Comparison of ENCODE assay signal across 8 mouse cellular contexts in genomic region chr9:121761091-121761665, GRCm38 (mm10). TPM values are rescaled to one million over a fixed set of nuclear protein-coding genes. Genes with fewer than 3 reads are reported as not detected.
A peak's percentile ranks its signal among the peaks of the same experiment; 100 is the strongest.
DNase-seq lines count a peak whose midpoint lies in the region; ATAC-seq and TF ChIP-seq lines count a peak whose summit lies in the region.

No protein-coding gene starts in this region.

- no peak for ATAC-seq in lung, postnatal 0 days
- ATAC-seq in embryonic facial prominence, embryonic 14.5 days (ENCODE audit: low read depth) = no peak
- no peak for ATAC-seq in intestine, embryonic 15.5 days
- no peak for ATAC-seq in stomach, embryonic 14.5 days (ENCODE audit: insufficient number of reproducible peaks, insufficient read depth, low FRiP score, low read depth)

- no peaks in the 10 kb centered on the region for H3K9me3 ChIP-seq in lung, postnatal 0 days (ENCODE audit: low read length)
- no peaks in the 10 kb centered on the region for H3K9me3 ChIP-seq in embryonic facial prominence, embryonic 14.5 days (ENCODE audit: control insufficient read depth, low read length)
- no peaks in the 10 kb centered on the region for H3K9me3 ChIP-seq in intestine, embryonic 15.5 days
- H3K9me3 ChIP-seq in stomach, embryonic 14.5 days (ENCODE audit: control insufficient read depth, low read depth, low read length) = no peaks in the 10 kb centered on the region

- H3K27ac ChIP-seq in lung, postnatal 0 days (ENCODE audit: low read length) = no peak overlapping the region
- H3K27ac ChIP-seq in embryonic facial prominence, embryonic 14.5 days (replicated peaks; ENCODE audit: low read depth, low read length) = peak overlapping the region; percentile 95; the same call in 1 of the 2 replicates
- H3K27ac ChIP-seq in intestine, embryonic 15.5 days = 0 out of 2 replicates have a peak overlapping the region, but pooled peaks have one; percentile 93
- H3K27ac ChIP-seq in stomach, embryonic 14.5 days (ENCODE audit: low read length) = no peak overlapping the region; the same call in 1 of the 2 replicates

- TF ChIP-seq CTCF in lung, postnatal 0 days (IDR thresholded peaks at IDR 0.05) = no peak

- no peaks in the 10 kb centered on the region for H3K4me1 ChIP-seq in lung, postnatal 0 days (ENCODE audit: insufficient read depth, low read depth, low read length)
- peaks cover 30% of the 10 kb centered on the region for H3K4me1 ChIP-seq in embryonic facial prominence, embryonic 14.5 days (ENCODE audit: control insufficient read depth, insufficient read depth, low read length)
- peaks cover 32% of the 10 kb centered on the region for H3K4me1 ChIP-seq in intestine, embryonic 15.5 days (replicated peaks)
- H3K4me1 ChIP-seq in stomach, embryonic 14.5 days (ENCODE audit: control insufficient read depth, insufficient read depth, low read length) = peaks cover 31% of the 10 kb centered on the region

- peak; percentile 25 for DNase-seq in lung, postnatal 0 days (ENCODE audit: low spot score)
- DNase-seq in lung, postnatal 36 days = no peak
- DNase-seq in embryonic facial prominence, embryonic 14.5 days (ENCODE audit: low spot score) = no peak
- DNase-seq in thymus, postnatal 36 days = no peak
- no peak for DNase-seq in frontal cortex, adult 2 months (ENCODE audit: extremely low spot score in 1 of 2, low spot score in 1 of 2)
- DNase-seq in cerebellum, postnatal 36 days = no peak

- H3K4me2 ChIP-seq in lung, postnatal 0 days (replicated peaks; ENCODE audit: low read depth, low read length) = no peak overlapping the region
- H3K4me2 ChIP-seq in embryonic facial prominence, embryonic 14.5 days (ENCODE audit: low read depth, low read length) = peak overlapping the region; percentile 86
- H3K4me2 ChIP-seq in intestine, embryonic 15.5 days (replicated peaks) = peak overlapping the region; percentile 96
- H3K4me2 ChIP-seq in stomach, embryonic 14.5 days (replicated peaks; ENCODE audit: low read depth, low read length) = peak overlapping the region; percentile 91

- 0 out of 2 replicates have a peak overlapping the region, but pooled peaks have one; percentile 77 for H3K4me3 ChIP-seq in lung, postnatal 0 days (ENCODE audit: low read depth, low read length)
- peak overlapping the region; percentile 94 for H3K4me3 ChIP-seq in embryonic facial prominence, embryonic 14.5 days (ENCODE audit: low read depth, low read length)
- peak overlapping the region; percentile 90 for H3K4me3 ChIP-seq in intestine, embryonic 15.5 days (replicated peaks)
- H3K4me3 ChIP-seq in stomach, embryonic 14.5 days (ENCODE audit: low read depth, low read length) = peak overlapping the region; percentile 87

- no peak for TF ChIP-seq EP300 in lung, postnatal 0 days (IDR thresholded peaks at IDR 0.05)

- H3K9ac ChIP-seq in lung, postnatal 0 days (replicated peaks; ENCODE audit: low read depth) = no peak overlapping the region
- peak overlapping the region; percentile 95 for H3K9ac ChIP-seq in embryonic facial prominence, embryonic 14.5 days (ENCODE audit: low read depth, low read length)
- H3K9ac ChIP-seq in intestine, embryonic 15.5 days = peak overlapping the region; percentile 84; the same call in 1 of the 2 replicates
- peak overlapping the region; percentile 87 for H3K9ac ChIP-seq in stomach, embryonic 14.5 days (replicated peaks; ENCODE audit: low read depth, low read length)

- no peaks in the 10 kb centered on the region for H3K27me3 ChIP-seq in lung, postnatal 0 days (replicated peaks; ENCODE audit: insufficient read depth, low read length)
- no peaks in the 10 kb centered on the region for H3K27me3 ChIP-seq in embryonic facial prominence, embryonic 14.5 days (replicated peaks; ENCODE audit: control insufficient read depth, insufficient read depth, low read length)
- H3K27me3 ChIP-seq in intestine, embryonic 15.5 days (replicated peaks) = no peaks in the 10 kb centered on the region
- no peaks in the 10 kb centered on the region for H3K27me3 ChIP-seq in stomach, embryonic 14.5 days (ENCODE audit: control insufficient read depth, insufficient read depth, low read length)

- WGBS in lung, postnatal 0 days = 60% methylated on average over 10 of the region's 10 CpGs
- 58% methylated on average over 10 of the region's 10 CpGs for WGBS in embryonic facial prominence, embryonic 14.5 days
- WGBS in intestine, embryonic 15.5 days = 68% methylated on average over 10 of the region's 10 CpGs
- 60% methylated on average over 10 of the region's 10 CpGs for WGBS in stomach, embryonic 14.5 days

- H3K36me3 ChIP-seq in lung, postnatal 0 days (ENCODE audit: insufficient read depth, low read length) = peaks cover 4% of the 10 kb centered on the region; the same call in 1 of the 2 replicates
- H3K36me3 ChIP-seq in embryonic facial prominence, embryonic 14.5 days (ENCODE audit: control insufficient read depth, insufficient read depth, low read length) = peaks cover 47% of the 10 kb centered on the region
- peaks cover 14% of the 10 kb centered on the region for H3K36me3 ChIP-seq in intestine, embryonic 15.5 days
- H3K36me3 ChIP-seq in stomach, embryonic 14.5 days (ENCODE audit: control insufficient read depth, insufficient read depth, low read length) = peaks cover 33% of the 10 kb centered on the region

RNA-seq across cellular contexts. Expression of gene Zfp651, which starts 2.0 kb away (rescaled TPM):
- 10.7 and 11.2 TPM in 2 replicates for polyA plus RNA-seq in lung, postnatal 0 days (2015; fragmentation: Nextera tagmentation; extraction: Ambion mirVana)
- polyA plus RNA-seq in embryonic facial prominence, embryonic 14.5 days (2014; fragmentation: Nextera tagmentation; extraction: Ambion mirVana) = 20.1 and 20.6 TPM in 2 replicates
- 13.0 and 14.0 TPM in 2 replicates for polyA plus RNA-seq in intestine, embryonic 15.5 days (2015; fragmentation: Nextera tagmentation; extraction: Ambion mirVana)
- polyA plus RNA-seq in stomach, embryonic 14.5 days (2014; fragmentation: Nextera tagmentation; extraction: Ambion mirVana) = 12.5 and 13.7 TPM in 2 replicates
- 98.0 and 101 TPM in 2 replicates for polyA plus RNA-seq in frontal cortex, adult 2 months (2012; rRNA removed)

RNA-seq across cellular contexts. Expression of gene Klhl40, which starts 16.2 kb away (rescaled TPM):
- 0.05 TPM in 1 of 2 replicates, not detected in the other for polyA plus RNA-seq in lung, postnatal 0 days (2015; fragmentation: Nextera tagmentation; extraction: Ambion mirVana)
- 35.7 and 41.1 TPM in 2 replicates for polyA plus RNA-seq in embryonic facial prominence, embryonic 14.5 days (2014; fragmentation: Nextera tagmentation; extraction: Ambion mirVana)
- polyA plus RNA-seq in intestine, embryonic 15.5 days (2015; fragmentation: Nextera tagmentation; extraction: Ambion mirVana) = 0.29 and 0.39 TPM in 2 replicates
- polyA plus RNA-seq in stomach, embryonic 14.5 days (2014; fragmentation: Nextera tagmentation; extraction: Ambion mirVana) = 0.17 and 0.57 TPM in 2 replicates
- 10.1 and 11.4 TPM in 2 replicates for polyA plus RNA-seq in frontal cortex, adult 2 months (2012; rRNA removed)

RNA-seq across cellular contexts. Expression of gene Hhatl, which starts 31.1 kb away (rescaled TPM):
- polyA plus RNA-seq in lung, postnatal 0 days (2015; fragmentation: Nextera tagmentation; extraction: Ambion mirVana) = 0.73 and 1.0 TPM in 2 replicates
- polyA plus RNA-seq in embryonic facial prominence, embryonic 14.5 days (2014; fragmentation: Nextera tagmentation; extraction: Ambion mirVana) = 3.7 and 5.1 TPM in 2 replicates
- 1.1 and 1.5 TPM in 2 replicates for polyA plus RNA-seq in intestine, embryonic 15.5 days (2015; fragmentation: Nextera tagmentation; extraction: Ambion mirVana)
- 0.78 and 1.1 TPM in 2 replicates for polyA plus RNA-seq in stomach, embryonic 14.5 days (2014; fragmentation: Nextera tagmentation; extraction: Ambion mirVana)
- 17.7 and 19.6 TPM in 2 replicates for polyA plus RNA-seq in frontal cortex, adult 2 months (2012; rRNA removed)

RNA-seq across cellular contexts. Expression of gene Nktr, which starts 42.2 kb away (rescaled TPM):
- 43.6 and 51.3 TPM in 2 replicates for polyA plus RNA-seq in lung, postnatal 0 days (2015; fragmentation: Nextera tagmentation; extraction: Ambion mirVana)
- 61.7 and 66.7 TPM in 2 replicates for polyA plus RNA-seq in embryonic facial prominence, embryonic 14.5 days (2014; fragmentation: Nextera tagmentation; extraction: Ambion mirVana)
- polyA plus RNA-seq in intestine, embryonic 15.5 days (2015; fragmentation: Nextera tagmentation; extraction: Ambion mirVana) = 57.9 and 62.6 TPM in 2 replicates
- polyA plus RNA-seq in stomach, embryonic 14.5 days (2014; fragmentation: Nextera tagmentation; extraction: Ambion mirVana) = 88.1 and 102 TPM in 2 replicates
- 133 and 161 TPM in 2 replicates for polyA plus RNA-seq in frontal cortex, adult 2 months (2012; rRNA removed)

RNA-seq across cellular contexts. Expression of gene Ss18l2, which starts 51.0 kb away (rescaled TPM):
- 79.7 and 104 TPM in 2 replicates for polyA plus RNA-seq in lung, postnatal 0 days (2015; fragmentation: Nextera tagmentation; extraction: Ambion mirVana)
- polyA plus RNA-seq in embryonic facial prominence, embryonic 14.5 days (2014; fragmentation: Nextera tagmentation; extraction: Ambion mirVana) = 149 and 159 TPM in 2 replicates
- polyA plus RNA-seq in intestine, embryonic 15.5 days (2015; fragmentation: Nextera tagmentation; extraction: Ambion mirVana) = 141 and 147 TPM in 2 replicates
- 136 TPM in 2 replicates for polyA plus RNA-seq in stomach, embryonic 14.5 days (2014; fragmentation: Nextera tagmentation; extraction: Ambion mirVana)
- 101 and 118 TPM in 2 replicates for polyA plus RNA-seq in frontal cortex, adult 2 months (2012; rRNA removed)

Comparison
In these comparisons a context has a peak if more than half of its experiments do, and no peak if none do; other contexts are left out.
1. H3K27ac ChIP-seq: peak in embryonic facial prominence, embryonic 14.5 days (single experiment) and intestine, embryonic 15.5 days (single experiment); none in lung, postnatal 0 days (single experiment) and stomach, embryonic 14.5 days (single experiment).
2. Peak in every context shown above with its lines, with median percentiles within 50 percentile points of each other: H3K4me3 ChIP-seq.